Mouse (Mus musculus) right cerebral cortex, adult 18-20 months (tissue): Measurements from ENCODE around the gene Lurap1l.

Experiments used
- DNase-seq: peaks from one replicate; pipeline ENCODE4 v3.0.0; 2022; ENCODE audit warnings: mixed read lengths

Lurap1l gene

GRCm38 (mm10) chr4:80917812-80918211 lies 7.4 kb downstream of the Lurap1l start:
- DNase-seq: no peak

- no peak for DNase-seq
These were observed 8.2 kb downstream of the Lurap1l start for GRCm38 (mm10) chr4:80918526-80919129.

- DNase-seq: no peak
These were observed 8.9 kb downstream of the Lurap1l start for GRCm38 (mm10) chr4:80919217-80919867.

- DNase-seq: no peak
These were observed 11.4 kb downstream of the Lurap1l start for GRCm38 (mm10) chr4:80921646-80922489.

- DNase-seq: no peak
These were observed 12.2 kb downstream of the Lurap1l start for GRCm38 (mm10) chr4:80922654-80923053.

- no peak for DNase-seq
These were observed 14.4 kb downstream of the Lurap1l start for GRCm38 (mm10) chr4:80924815-80925214.

- DNase-seq: no peak
These were observed 15.5 kb downstream of the Lurap1l start for GRCm38 (mm10) chr4:80925752-80926519.

GRCm38 (mm10) chr4:80934749-80935148 lies 24.3 kb downstream of the Lurap1l start:
- DNase-seq: no peak

GRCm38 (mm10) chr4:80939115-80939514 lies 28.7 kb downstream of the Lurap1l start:
- no peak for DNase-seq

- DNase-seq: no peak
These were observed 30.5 kb downstream of the Lurap1l start for GRCm38 (mm10) chr4:80940946-80941345.

GRCm38 (mm10) chr4:80941978-80942377 lies 31.5 kb downstream of the Lurap1l start:
- no peak for DNase-seq

- peak; percentile 21 for DNase-seq
These were observed 34.2 kb downstream of the Lurap1l start for GRCm38 (mm10) chr4:80944605-80945004.

GRCm38 (mm10) chr4:80949110-80949509 lies 38.7 kb downstream of the Lurap1l start:
- no peak for DNase-seq

GRCm38 (mm10) chr4:80949720-80950119 lies 39.3 kb downstream of the Lurap1l start:
- no peak for DNase-seq

- DNase-seq: no peak
These were observed 39.9 kb downstream of the Lurap1l start for GRCm38 (mm10) chr4:80950280-80950781.

GRCm38 (mm10) chr4:80952653-80953052 lies 42.2 kb downstream of the Lurap1l start:
- no peak for DNase-seq

- no peak for DNase-seq
These were observed 45.5 kb downstream of the Lurap1l start for GRCm38 (mm10) chr4:80955942-80956341.

- DNase-seq: no peak
These were observed 57.1 kb downstream of the Lurap1l start for GRCm38 (mm10) chr4:80967526-80967925.

GRCm38 (mm10) chr4:80971846-80972245 lies 61.4 kb downstream of the Lurap1l start:
- DNase-seq: no peak

- no peak for DNase-seq
These were observed 63.5 kb downstream of the Lurap1l start for GRCm38 (mm10) chr4:80973896-80974295.

- DNase-seq: no peak
These were observed 80.4 kb downstream of the Lurap1l start for GRCm38 (mm10) chr4:80990819-80991218.

- DNase-seq: no peak
These were observed 93.1 kb downstream of the Lurap1l start for GRCm38 (mm10) chr4:81003528-81003927.
